Mouse (Mus musculus): Measurements from ENCODE around the gene Syn2.
A peak's percentile ranks its signal among the peaks of the same experiment; 100 is the strongest.
"Not testable (repeated sequence)": the region's sequence is repeated elsewhere in the genome, so short reads cannot be mapped to it uniquely, and the experiment has no call there.

Gene Syn2

GRCm38 (mm10) chr6:115178826-115179225 lies 44.1 kb downstream of the Syn2 start:
- no peak for DNase-seq (ENCODE audit: low spot score)

- no peak for DNase-seq (ENCODE audit: low spot score)
These were observed 46.4 kb downstream of the Syn2 start for GRCm38 (mm10) chr6:115181094-115181493.

GRCm38 (mm10) chr6:115191111-115191510 lies 56.4 kb downstream of the Syn2 start:
- DNase-seq (ENCODE audit: low spot score): no peak

GRCm38 (mm10) chr6:115200753-115201152 lies 66.1 kb downstream of the Syn2 start:
- no peak for DNase-seq (ENCODE audit: low spot score)

- DNase-seq (ENCODE audit: low spot score): no peak
These were observed 68.3 kb downstream of the Syn2 start for GRCm38 (mm10) chr6:115203029-115203428.

- DNase-seq (ENCODE audit: low spot score): peak; percentile 43
These were observed 75.5 kb downstream of the Syn2 start for GRCm38 (mm10) chr6:115210187-115210586.

- DNase-seq (ENCODE audit: low spot score): no peak
These were observed 76.1 kb downstream of the Syn2 start for GRCm38 (mm10) chr6:115210820-115211219.

GRCm38 (mm10) chr6:115212132-115212903 lies 77.6 kb downstream of the Syn2 start:
- DNase-seq (ENCODE audit: low spot score): no peak

- DNase-seq (ENCODE audit: low spot score): no peak
These were observed 78.4 kb downstream of the Syn2 start for GRCm38 (mm10) chr6:115213129-115213528.

- peak; percentile 34 for DNase-seq (ENCODE audit: low spot score)
These were observed 86.5 kb downstream of the Syn2 start for GRCm38 (mm10) chr6:115221215-115221641.

- DNase-seq (ENCODE audit: low spot score): no peak
These were observed 90.8 kb downstream of the Syn2 start for GRCm38 (mm10) chr6:115225519-115225918.

- no peak for DNase-seq (ENCODE audit: low spot score)
These were observed 92.3 kb downstream of the Syn2 start, which contains the start of gene Gm17482 for GRCm38 (mm10) chr6:115227043-115227442. Gene Gm17482 (plus strand): TSS chr6:115227343.

GRCm38 (mm10) chr6:115227529-115227928 lies 92.8 kb downstream of the Syn2 start:
- peak; percentile 66 for DNase-seq (ENCODE audit: low spot score)

- no peak for DNase-seq (ENCODE audit: low spot score)
These were observed 95.9 kb downstream of the Syn2 start for GRCm38 (mm10) chr6:115230557-115230956.

GRCm38 (mm10) chr6:115231836-115232235 lies 97.1 kb downstream of the Syn2 start:
- no peak for DNase-seq (ENCODE audit: low spot score)

GRCm38 (mm10) chr6:115232562-115232961 lies 97.9 kb downstream of the Syn2 start:
- no peak for DNase-seq (ENCODE audit: low spot score)

GRCm38 (mm10) chr6:115238031-115239027 lies 103.6 kb downstream of the Syn2 start:
- DNase-seq (ENCODE audit: low spot score): no peak

- no peak for DNase-seq (ENCODE audit: low spot score)
These were observed 104.6 kb downstream of the Syn2 start for GRCm38 (mm10) chr6:115239335-115239734.

GRCm38 (mm10) chr6:115240431-115240830 lies 105.7 kb downstream of the Syn2 start:
- not testable (repeated sequence) for DNase-seq (ENCODE audit: low spot score)

GRCm38 (mm10) chr6:115241131-115241699 lies 106.5 kb downstream of the Syn2 start:
- no peak for DNase-seq (ENCODE audit: low spot score)

- no peak for DNase-seq (ENCODE audit: low spot score)
These were observed 107.2 kb downstream of the Syn2 start for GRCm38 (mm10) chr6:115241939-115242338.

- DNase-seq (ENCODE audit: low spot score): no peak
These were observed 109.5 kb downstream of the Syn2 start for GRCm38 (mm10) chr6:115244222-115244621.

Measured in left cerebral cortex, adult 11 months (tissue).